ENCODE assay signal across 9 mouse cellular contexts in the genomic region with DNA sequence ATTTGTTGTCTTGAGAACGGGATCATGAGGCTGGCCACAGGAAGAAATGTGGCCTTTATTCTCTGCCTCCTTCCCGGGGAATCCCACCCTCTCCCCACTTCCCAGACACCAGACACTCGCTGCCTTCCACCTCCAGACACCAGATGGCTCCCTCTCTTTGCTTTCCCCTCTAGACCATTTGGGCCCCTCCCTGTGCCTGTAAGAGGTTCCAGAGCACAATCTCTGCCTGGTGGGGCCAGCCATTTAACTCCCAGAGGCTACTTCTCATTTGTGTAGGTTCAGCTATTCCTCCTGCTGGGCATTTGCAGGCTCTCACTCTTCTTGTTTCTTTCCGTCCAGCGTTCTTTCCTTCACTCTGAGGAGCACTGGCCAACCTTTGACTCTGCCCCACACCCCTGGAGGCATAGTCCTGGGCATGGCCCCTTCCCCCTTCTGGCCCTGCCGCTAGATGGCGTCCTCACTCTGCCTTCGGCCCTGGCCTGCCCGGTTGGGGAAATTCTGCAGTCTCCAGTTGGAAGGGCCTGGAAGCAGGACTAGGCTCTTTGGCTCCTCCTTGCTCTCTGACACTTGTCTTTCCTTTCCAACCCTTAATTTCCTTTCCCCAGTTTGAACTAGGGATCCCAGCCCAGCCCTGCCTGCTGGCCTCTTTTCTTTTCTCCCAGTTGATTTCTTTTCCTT. TPM values are rescaled to one million over a fixed set of nuclear protein-coding genes. Genes with fewer than 3 reads are reported as not detected.
DNase-seq lines count a peak whose midpoint lies in the region; ATAC-seq and TF ChIP-seq lines count a peak whose summit lies in the region.
"Had no signal": no experiment of that assay in that cellular context is flagged by ENCODE, and none has a peak within 500 bp of the region (broad histone marks: within the 10 kb centered on the region; RNA-seq: fewer than 3 reads in every experiment).

No protein-coding gene starts in this region.

- H3K4me1 ChIP-seq in testis, adult 2 months (ENCODE audit: control insufficient read depth, insufficient read depth, low read length), result peaks cover 13% of the 10 kb centered on the region
- H3K4me1 ChIP-seq in bone marrow, adult 2 months (ENCODE audit: control insufficient read depth, insufficient read depth, low read length), result no peaks in the 10 kb centered on the region
- H3K4me1 ChIP-seq: liver, embryonic 15.5 days had no signal

- H3K4me3 ChIP-seq in testis, adult 2 months (ENCODE audit: control insufficient read depth, low read depth, low read length), result no peak overlapping the region
- no peak overlapping the region for H3K4me3 ChIP-seq in bone marrow, adult 2 months (replicated peaks; ENCODE audit: control insufficient read depth, low read depth, low read length)
- H3K4me3 ChIP-seq: liver, embryonic 15.5 days had no signal

- no peak overlapping the region for H3K27ac ChIP-seq in testis, adult 2 months (ENCODE audit: control insufficient read depth, insufficient read depth, low read depth, low read length)
- no peak overlapping the region for H3K27ac ChIP-seq in bone marrow, adult 2 months (ENCODE audit: control insufficient read depth, insufficient read depth, low read depth, low read length, poor library complexity)
- H3K27ac ChIP-seq: liver, embryonic 15.5 days had no signal

- no peaks in the 10 kb centered on the region for H3K36me3 ChIP-seq in testis, adult 2 months (ENCODE audit: control insufficient read depth, insufficient read depth, low read length)
- H3K36me3 ChIP-seq: liver, embryonic 15.5 days had no signal

- TF ChIP-seq CTCF in testis, adult 2 months (IDR thresholded peaks at IDR 0.05; ENCODE audit: control insufficient read depth, insufficient read depth, insufficient replicate concordance, low read depth, low read length), result peak; percentile 47; the same call in 1 of the 2 replicates
- TF ChIP-seq CTCF in bone marrow, adult 2 months (IDR thresholded peaks at IDR 0.05; ENCODE audit: control insufficient read depth, insufficient read depth, low read length), result peak; percentile 20; the same call in 1 of the 2 replicates

- no peak for DNase-seq in testis, postnatal 14 days (ENCODE audit: low spot score)
- DNase-seq in gastrocnemius, postnatal 36 days, result peak; percentile 49
- peak; percentile 44 to 53 for DNase-seq in layer of hippocampus, postnatal 14 days (ENCODE audit: low spot score in 2 of 2)
- peak; percentile 76 for DNase-seq in urinary bladder, adult 2 months (ENCODE audit: low spot score)
- no peak for DNase-seq in c-Kit-positive CD71-positive TER-119-positive erythroid progenitor cells, embryonic 14.5 days (ENCODE audit: low spot score)

- no peak for TF ChIP-seq POLR2A in testis, adult 2 months (IDR thresholded peaks at IDR 0.05; ENCODE audit: control insufficient read depth, low read depth, low read length)
- no peak for TF ChIP-seq POLR2A in bone marrow, adult 2 months (IDR thresholded peaks at IDR 0.05; ENCODE audit: borderline replicate concordance, control insufficient read depth, low read depth, low read length)

- intact Hi-C loops in gastrocnemius, postnatal 36 days (cut with DNase I), result loop anchor here (10.0 kb wide), 1 partner anchor 865 kb away; no protein-coding TSS in a partner anchor

- ATAC-seq in megakaryocyte progenitor cell, adult 5-6 weeks (replicated peaks; ENCODE audit: poor library complexity), result peak; percentile 23; the same call in 1 of the 2 replicates

- no peaks in the 10 kb centered on the region for H3K27me3 ChIP-seq in testis, adult 2 months (ENCODE audit: control insufficient read depth, insufficient read depth, low read length)

- WGBS in bone marrow, adult 2 months, result 7% methylated on average over 9 of the region's 9 CpGs

RNA-seq across cellular contexts. Expression of a gene that starts 2.6 kb away (rescaled TPM):
- 0.04 and 0.59 TPM in 2 replicates for polyA plus RNA-seq in testis, adult 2 months (2012; rRNA removed)
- not detected in 2 replicates for polyA plus RNA-seq in bone marrow, adult 2 months (2011; ENCODE audit: insufficient read depth, insufficient read length, low replicate concordance, missing spikeins)
- not detected for total RNA-seq in gastrocnemius, postnatal 36 days (2021)
- 1 to 10 TPM; 1.4 TPM for total RNA-seq in layer of hippocampus, postnatal 14 days (2021)
- not detected in 2 replicates for total RNA-seq in megakaryocyte progenitor cell, adult 5-6 weeks (2015)
- not detected in 2 replicates for total RNA-seq in megakaryocyte progenitor cell, adult 5-6 weeks (2017)
- 68.3 and 70.7 TPM in 2 replicates for polyA plus RNA-seq in urinary bladder, adult 2 months (2012; rRNA removed)
- polyA plus RNA-seq: liver, embryonic 15.5 days had no signal

Comparison
In these comparisons a context has a peak if more than half of its experiments do, and no peak if none do; other contexts are left out.
1. DNase-seq: peak in gastrocnemius, postnatal 36 days (2 of 2), layer of hippocampus, postnatal 14 days (2 of 2) and urinary bladder, adult 2 months (single experiment); none in testis, postnatal 14 days (single experiment) and c-Kit-positive CD71-positive TER-119-positive erythroid progenitor cells, embryonic 14.5 days (single experiment).